Mouse (Mus musculus) mouse embryonic stem cell (cell line): ENCODE results near the gene Apoc4.

Source experiments
- in situ Hi-C, 2 experiments: fragments of 300-500 bp; cut with MboI; formaldehyde crosslinking; loops; 1 replicate in 1 of 2; 3 replicates in 1 of 2; pipeline ENCODE4 v1.14.3; 2019 to 2020; ENCODE audit warnings: low sequenced_read_pairs in 2 of 2, low pct_unique_long_range_greater_than_20kb in 1 of 2, mixed read lengths in 1 of 2; ENCODE audit not compliant: unreplicated experiment in 1 of 2

Apoc4 gene

DNA sequence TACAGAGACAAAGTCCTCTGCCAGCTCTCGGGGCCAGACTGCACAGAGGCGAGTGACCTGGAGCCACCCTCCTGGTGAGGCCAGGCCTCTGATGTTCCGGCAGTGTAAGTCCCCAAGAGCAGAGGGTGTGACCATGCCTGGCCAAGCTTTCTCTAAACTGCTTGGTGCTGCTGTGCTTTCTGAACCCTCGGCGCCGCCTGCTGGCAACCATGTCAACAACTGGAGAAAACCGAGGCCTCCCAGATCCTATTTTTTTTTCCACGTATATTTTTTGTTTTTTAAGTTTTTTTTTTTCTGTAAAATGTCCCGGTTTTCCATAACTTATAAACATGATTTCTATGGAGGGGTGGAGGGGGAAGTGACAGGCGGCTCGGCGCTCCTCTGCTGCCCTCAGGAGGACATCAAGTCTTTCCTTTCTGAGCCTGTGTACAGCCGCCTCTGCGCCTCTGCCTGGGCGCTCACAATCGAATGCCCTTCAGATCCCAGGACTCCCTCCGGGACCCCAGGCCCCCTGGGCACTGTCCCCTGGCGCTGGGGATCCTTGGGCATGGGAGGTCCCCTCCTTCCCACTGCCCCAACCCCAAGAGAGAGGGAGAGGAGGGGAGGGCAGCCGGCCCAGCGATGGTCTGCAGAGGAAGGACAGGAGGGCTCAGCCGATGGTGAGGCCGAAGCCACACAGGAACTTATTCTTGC lies 19.9 kb upstream of the Apoc4 start:
- in situ Hi-C loops = no loop called here

DNA sequence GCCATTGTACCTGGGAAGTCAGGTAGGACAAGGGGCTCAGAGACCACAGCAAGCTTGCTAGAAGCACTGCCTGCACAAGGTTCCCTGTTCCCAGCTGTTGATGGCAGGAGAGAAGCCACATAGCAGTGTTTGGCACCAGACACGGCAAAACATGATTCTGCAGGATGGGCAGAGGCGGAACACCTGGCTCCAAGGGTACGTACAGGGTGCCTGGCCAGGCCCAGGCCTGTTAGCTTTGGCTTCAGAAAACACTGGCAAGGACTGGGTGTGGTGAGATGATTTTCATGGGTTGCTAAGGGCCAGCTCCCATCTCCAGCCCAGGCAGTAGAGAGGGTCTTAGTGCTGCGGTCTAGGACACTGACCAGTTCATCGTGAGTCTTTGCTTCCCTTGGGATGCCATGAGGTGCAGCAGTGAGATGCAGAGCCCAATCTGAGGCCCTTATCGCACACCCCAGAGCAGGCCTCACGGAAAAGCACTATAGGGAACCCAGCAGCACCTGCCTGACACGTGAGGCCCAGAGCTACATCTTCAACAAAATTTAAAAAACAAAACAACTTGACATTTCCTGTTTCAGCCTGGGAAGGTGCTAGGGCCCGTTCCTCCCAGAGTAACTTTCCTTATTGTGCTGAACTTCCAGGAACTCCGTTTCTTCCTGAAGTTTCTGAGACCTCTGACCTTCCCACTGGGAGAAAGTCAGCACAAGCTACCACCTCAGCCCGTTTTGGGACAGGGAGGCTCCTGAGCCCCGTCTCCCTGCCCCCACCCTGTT lies 19.2 kb upstream of the Apoc4 start:
- in situ Hi-C loops = no loop called here

GRCm38 (mm10) chr7:19699827-19700148 lies 18.5 kb upstream of the Apoc4 start:
- in situ Hi-C loops = no loop called here

GRCm38 (mm10) chr7:19698907-19699826 lies 17.9 kb upstream of the Apoc4 start, which contains the start of gene Apoe:
Apoe (minus strand) TSS chr7:19699188.
- in situ Hi-C loops = no loop called here

- in situ Hi-C loops = no loop called here
Measured at GRCm38 (mm10) chr7:19697949-19698906, 16.9 kb upstream of the Apoc4 start.

DNA sequence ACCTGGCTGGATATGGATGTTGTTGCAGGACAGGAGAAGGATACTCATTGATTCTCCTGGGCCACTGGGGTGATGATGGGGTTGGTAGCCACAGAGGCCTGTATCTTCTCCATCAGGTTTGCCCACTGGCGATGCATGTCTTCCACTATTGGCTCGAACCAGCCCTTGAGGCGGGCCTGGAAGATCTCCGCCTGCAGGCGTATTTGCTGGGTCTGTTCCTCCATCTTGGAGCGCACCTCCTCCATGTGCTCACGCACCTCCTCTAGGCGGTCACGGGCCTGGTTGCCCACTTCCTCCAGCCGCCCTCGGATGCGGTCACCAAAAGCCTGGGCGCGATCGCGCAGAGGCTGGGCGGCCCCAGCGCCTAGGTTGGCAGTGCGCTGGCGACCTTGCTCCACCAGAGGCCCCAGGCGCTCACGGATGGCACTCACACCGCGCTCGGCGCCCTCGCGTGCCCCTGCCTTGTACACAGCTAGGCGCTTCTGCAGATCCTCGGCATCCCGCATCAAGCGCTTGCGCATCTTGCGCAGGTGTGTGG lies 15.1 kb upstream of the Apoc4 start:
- in situ Hi-C loops = no loop called here

DNA sequence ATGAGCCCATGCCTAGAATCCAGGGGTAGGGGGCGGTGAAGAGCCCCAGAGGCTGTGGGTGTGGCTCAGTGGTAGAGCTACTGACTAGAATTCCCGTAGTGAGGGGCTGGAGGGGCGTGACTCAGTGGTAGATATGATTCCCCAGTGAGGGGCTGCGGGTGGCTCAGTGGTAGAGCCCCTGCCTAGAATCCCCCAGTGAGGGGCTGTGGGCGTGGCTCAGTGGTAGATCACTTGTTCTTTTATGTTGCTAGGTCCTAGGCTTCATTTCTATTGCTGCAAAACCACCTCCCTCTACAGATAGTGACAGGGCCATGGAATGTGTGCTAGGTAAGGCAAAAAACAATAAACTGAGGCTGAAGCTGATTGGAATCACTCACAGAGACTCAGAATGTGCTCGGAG lies 14.6 kb upstream of the Apoc4 start:
- in situ Hi-C loops = no loop called here

DNA sequence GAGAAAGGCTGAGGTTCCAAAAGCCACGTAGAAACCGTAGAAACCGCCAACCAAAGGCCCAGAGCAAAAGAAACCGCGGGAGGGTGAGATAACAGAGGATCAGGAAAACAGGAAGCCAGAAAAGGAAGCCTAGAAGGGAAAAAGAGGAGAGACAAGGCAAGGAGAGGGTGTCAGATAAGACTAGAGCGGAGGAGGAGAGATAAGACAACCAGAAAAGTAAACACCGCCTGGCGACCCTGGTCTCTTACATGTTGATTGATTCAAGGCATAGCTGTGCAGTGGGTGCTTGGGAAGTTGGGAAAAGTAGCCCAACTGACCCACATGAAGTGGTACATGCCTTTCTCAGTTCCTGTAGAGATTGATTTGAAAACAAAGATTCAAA lies 13.9 kb upstream of the Apoc4 start:
- in situ Hi-C loops = no loop called here

DNA sequence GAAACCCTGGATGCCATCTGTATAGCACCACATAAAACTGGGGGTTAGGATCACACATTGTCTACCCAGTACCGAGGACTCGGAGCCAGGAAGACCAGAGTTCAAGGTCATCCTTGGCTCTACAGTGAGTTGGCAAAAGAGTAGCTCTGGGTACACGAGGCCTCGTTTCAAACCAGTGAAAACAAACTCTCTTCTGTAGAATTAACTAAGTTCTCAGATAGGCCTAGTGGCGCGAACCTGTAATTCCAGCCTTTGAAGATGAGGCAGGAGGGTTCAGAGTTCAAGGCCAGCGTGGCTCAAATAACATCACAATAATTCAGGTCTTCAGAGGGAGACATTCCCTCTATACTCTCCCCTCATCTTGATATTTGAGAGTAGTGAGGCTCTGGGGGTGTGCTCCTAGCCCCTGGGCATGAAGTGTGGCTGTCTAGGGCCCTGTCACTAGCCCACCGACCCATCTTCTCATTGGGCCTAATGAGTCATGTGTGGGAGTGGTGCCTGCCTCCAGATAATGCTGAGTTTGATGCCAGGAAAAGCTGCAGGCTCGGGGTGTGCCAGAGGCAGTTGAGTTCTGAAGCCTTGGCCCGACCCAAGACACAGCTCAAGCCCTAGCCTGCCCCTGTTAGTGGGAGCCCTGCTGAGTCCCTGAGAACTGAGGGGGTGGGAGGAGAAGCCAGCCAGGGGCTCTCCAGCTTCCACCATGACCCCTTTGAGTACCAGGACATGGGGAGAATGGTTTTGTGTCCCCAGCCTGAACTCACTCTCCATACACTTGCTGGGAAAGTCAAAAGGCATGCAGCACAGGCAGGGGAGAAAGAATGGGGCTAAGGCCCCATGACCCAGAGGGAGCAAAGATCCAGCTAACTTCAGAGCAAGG lies 13.3 kb upstream of the Apoc4 start:
- in situ Hi-C loops = no loop called here

DNA sequence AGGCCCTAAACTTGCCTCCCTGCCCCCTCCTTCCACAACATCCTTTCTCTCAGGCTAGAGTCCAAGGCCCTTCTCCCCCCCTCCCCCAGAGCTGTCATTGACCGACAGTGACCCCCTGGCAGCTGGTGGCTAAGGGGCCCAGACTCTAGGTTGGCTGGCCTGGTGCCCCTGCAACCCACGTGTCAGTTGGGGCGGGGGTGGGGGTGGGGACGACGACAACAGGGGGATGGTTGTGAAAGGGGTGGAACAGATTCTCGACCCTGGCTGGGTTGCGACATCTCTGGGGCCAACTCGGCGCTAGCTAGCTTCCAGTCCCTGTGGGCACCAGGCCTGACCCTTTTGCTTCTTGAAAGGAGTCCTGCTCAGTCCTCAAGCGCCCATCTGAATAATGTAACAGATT lies 12.1 kb upstream of the Apoc4 start:
- in situ Hi-C loops = no loop called here

DNA sequence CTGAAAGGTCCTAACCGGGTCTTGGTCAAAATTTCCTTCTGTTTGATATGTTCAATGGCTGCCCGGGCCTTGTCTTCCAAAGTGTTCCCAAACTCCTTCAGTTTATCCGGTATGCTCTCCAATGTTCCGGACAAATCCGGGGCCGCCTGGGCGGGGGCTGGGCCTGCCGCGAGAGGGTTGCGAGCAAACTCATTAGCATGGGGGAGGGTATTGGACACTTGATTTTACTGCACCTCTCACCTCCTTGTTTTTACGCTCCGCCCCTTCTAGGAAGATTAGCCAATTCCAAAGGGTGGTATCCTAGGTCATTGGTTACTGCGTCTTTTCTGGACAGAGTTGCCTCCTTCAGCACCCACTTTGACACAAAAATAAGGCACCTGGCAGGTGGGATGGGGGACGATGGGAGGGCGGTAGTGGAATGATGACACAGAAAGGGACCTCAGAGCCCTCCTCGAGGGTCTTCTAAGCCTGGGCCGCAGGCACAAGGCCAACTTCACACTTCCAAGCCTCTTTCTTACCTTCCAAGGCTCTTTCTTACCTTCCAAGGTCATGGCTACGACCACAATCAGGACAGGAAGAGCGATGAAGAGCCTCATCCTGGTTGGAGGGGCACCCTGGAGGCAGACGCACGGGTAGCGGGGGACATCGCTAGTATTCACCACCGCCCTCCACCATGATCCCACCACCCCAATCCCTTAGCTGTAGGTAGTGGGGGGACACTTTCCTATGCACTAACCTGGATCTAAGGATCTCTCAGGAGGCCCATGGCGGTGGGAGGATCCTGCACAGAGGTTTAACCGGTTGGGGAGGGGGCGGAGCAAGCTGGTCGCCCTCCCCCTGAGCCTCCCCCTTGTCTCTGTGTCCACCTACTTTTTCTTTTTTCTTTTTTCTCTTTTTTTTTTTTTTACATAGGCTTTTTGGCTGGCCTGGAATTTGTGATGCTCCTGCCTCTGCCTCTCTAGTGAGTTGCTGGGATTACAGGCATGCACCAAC lies 10.9 kb upstream of the Apoc4 start, which contains the start of gene Apoc1:
Gene Apoc1 (minus strand): TSS at position 788 of the 993 bp plus-strand sequence.
- in situ Hi-C loops = no loop called here

DNA sequence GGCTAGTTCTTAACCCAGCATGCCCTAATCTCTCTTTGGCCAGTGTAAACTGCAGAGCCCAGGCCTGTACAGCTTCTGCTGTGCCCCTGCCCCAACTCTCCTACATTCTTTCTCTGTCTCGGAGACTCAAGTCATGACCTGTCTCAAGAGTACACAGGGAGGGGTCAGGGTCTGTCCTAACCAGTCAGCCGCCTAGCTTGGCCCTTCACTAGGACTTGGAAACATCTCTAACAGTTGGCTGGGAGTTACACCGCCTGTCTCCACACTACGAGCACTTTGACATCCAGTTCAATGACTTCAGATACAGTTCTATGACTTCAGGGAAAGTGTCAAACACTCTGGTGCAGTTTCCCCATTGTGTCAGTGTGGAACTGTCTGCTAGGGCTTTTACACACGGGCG lies 10.2 kb upstream of the Apoc4 start:
- in situ Hi-C loops = no loop called here

DNA sequence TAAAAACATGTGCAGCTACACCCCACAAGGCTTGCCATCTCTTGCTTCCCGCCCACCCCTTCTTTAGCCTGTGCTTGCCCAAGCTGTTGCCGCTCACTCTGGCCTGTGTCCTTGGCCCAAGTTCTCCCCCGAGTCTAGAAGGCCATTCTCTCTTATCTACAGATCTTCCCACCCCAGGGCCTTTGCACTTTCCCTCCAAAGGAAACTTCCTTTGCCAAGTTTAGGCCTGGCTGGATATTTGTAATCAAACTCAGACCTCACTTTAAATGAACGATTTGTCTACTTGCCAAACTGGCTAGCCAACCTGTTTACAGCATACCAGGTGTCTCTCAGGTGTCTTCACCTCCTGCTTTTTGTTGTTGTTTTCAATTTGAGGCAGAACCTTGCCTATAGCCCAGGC lies 9.6 kb upstream of the Apoc4 start:
- in situ Hi-C loops = no loop called here

GRCm38 (mm10) chr7:19688611-19689010 lies 7.3 kb upstream of the Apoc4 start:
- in situ Hi-C loops = no loop called here

DNA sequence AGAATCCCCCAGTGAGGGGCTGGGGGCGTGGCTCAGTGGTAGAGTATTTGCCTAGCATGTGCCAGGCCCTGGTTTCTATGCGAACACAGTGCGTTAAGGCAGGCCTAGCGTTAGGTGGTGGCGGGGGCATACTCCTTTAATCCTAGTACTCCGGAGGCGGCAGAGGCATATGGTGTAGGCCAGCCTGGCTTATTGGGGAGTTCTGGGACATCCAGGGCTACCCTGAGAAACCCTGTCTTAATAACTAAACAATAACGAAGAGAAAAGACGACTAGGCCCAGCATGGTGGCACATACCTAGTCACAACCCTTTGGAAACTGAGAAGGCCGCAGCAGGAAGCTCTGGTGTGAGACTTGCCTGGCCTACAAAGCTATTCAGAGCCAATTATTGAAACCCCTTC lies 6.8 kb upstream of the Apoc4 start:
- in situ Hi-C loops = no loop called here
